Mouse (Mus musculus) E14TG2a.4 (cell line): ENCODE measurements around the gene Fxyd7.

Source experiments
- H3K27me3 ChIP-seq: 2 replicates; pipeline ENCODE4 v1.6.1; 2014; ENCODE audit warnings: low read length, control low read depth; ENCODE audit not compliant: insufficient read depth
- H3K36me3 ChIP-seq: 2 replicates; pipeline ENCODE4 v1.6.1; 2014; ENCODE audit warnings: low read length, control low read depth; ENCODE audit not compliant: insufficient read depth
- H3K4me1 ChIP-seq: replicated peaks from 2 replicates; pipeline ENCODE4 v1.6.1; 2014; ENCODE audit warnings: low read depth, low read length, control low read depth
- H3K4me3 ChIP-seq: replicated peaks from 2 replicates; pipeline ENCODE4 v1.5.1; 2014; ENCODE audit warnings: mild to moderate bottlenecking, low read length
- H3K9me3 ChIP-seq: 2 replicates; pipeline ENCODE4 v1.6.1; 2014; ENCODE audit warnings: low read length, control low read depth
- CTCF ChIP-seq: conservative IDR thresholded peaks from 2 replicates; pipeline ENCODE4 v1.5.1; 2014; ENCODE audit warnings: low read length
- NANOG ChIP-seq: IDR thresholded peaks from 2 replicates; pipeline ENCODE4 v1.6.1; 2014; ENCODE audit warnings: borderline replicate concordance, low read length, mixed read lengths
- POU5F1 ChIP-seq: IDR thresholded peaks from 2 replicates; pipeline ENCODE4 v1.6.1; 2014; ENCODE audit warnings: low read length, borderline replicate concordance

The Fxyd7 gene

DNA sequence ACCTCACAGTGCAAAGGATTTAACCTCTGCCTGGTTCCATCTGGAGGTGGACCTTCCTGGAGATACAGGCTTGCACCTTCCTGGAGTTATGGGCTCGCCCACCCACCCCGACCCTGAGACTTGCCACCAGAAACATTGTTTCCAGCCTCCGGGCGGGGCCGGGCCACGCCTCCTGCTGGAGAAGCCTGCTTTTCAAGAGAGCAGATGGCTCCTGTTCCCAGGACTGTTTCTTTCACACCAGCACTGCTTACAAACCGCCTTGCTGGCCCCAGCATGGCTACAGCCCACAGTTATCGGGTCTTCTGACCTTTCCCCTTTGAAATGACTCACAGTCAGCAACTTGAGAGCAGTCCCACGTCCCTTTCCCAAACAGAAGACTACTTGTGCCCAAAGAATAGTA is 21.1 kb upstream of the Fxyd7 start:
- Histone ChIP-seq H3K9me3 (no peaks in the 10 kb centered on the region), H3K27me3 (peaks cover 27% of the 10 kb centered on the region), H3K4me1 (peaks cover 24% of the 10 kb centered on the region), H3K4me3 (no peak overlapping the region), H3K36me3 (no peaks in the 10 kb centered on the region)
- TF ChIP-seq NANOG (no peak), POU5F1 (no peak), CTCF (no peak)

DNA sequence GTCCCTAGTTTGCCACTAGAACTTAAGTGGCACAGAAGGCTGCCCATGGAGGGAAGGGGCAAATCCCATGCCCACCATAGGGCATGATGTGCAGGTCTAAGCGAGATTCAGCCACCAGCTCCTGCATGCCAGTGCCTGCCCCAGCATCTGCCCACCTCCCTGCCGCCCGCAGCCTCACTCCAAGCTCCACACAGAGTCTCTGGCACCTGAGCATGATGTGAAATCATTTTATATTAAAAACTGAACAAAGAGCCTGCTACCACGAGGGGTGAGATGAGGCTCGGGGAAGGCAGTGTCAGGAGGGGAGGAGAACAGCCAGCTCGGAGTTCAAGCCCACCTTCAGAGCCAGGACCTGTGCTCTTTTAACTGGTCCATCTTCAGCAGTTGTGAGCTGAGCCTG is 19.1 kb upstream of the Fxyd7 start:
- H3K9me3 ChIP-seq, result no peaks in the 10 kb centered on the region
- H3K36me3 ChIP-seq, result no peaks in the 10 kb centered on the region
- no peak overlapping the region for H3K4me3 ChIP-seq
- peaks cover 40% of the 10 kb centered on the region for H3K27me3 ChIP-seq
- H3K4me1 ChIP-seq, result peaks cover 23% of the 10 kb centered on the region
- TF ChIP-seq POU5F1 (no peak), CTCF (no peak), NANOG (no peak)

DNA sequence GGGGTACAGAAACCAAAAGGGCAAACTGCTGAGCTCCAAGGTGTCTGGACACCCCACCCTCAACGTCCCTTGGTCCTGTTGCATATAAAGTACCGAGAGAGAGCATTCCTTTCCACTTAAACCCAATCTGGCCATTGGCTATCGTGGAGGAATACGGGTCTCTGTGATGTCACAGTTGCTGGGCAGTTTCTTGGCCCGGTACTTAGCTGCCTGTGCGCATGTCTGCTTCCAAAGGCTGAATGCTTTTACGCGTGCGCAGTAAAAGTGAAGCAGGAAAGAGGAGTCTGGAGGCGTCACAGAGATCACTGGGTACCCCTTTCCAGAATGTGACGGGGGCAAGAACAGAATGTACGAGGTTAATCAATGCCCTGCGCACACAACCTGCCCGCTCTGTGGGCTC is 18.2 kb upstream of the Fxyd7 start:
- Histone ChIP-seq H3K36me3 (no peaks in the 10 kb centered on the region), H3K27me3 (peaks cover 47% of the 10 kb centered on the region), H3K9me3 (no peaks in the 10 kb centered on the region), H3K4me1 (peaks cover 23% of the 10 kb centered on the region), H3K4me3 (no peak overlapping the region)
- TF ChIP-seq NANOG (no peak), CTCF (no peak), POU5F1 (no peak)

DNA sequence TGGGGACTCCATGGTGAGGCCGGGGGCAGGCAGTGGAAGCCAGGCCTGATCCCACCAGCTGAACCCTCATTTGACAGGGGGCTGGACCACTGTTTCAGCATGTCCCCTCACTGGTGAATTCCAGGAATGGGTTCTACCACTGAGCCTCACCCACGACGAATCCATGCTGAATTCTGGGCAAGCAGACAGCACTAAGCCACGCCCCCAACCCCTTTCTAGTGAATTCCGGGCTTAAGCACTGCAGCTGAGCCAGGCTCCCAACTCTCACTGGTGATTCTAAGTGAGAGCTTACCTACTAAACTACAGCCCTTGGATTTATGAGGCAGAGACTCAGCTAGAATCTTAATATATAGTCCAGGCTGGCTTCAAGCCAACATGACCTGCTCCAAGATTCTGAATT is 16.6 kb upstream of the Fxyd7 start:
- Histone ChIP-seq H3K36me3 (no peaks in the 10 kb centered on the region), H3K9me3 (no peaks in the 10 kb centered on the region), H3K27me3 (peaks cover 59% of the 10 kb centered on the region), H3K4me1 (peaks cover 21% of the 10 kb centered on the region), H3K4me3 (peak overlapping the region; percentile 75)
- TF ChIP-seq CTCF, result no peak

DNA sequence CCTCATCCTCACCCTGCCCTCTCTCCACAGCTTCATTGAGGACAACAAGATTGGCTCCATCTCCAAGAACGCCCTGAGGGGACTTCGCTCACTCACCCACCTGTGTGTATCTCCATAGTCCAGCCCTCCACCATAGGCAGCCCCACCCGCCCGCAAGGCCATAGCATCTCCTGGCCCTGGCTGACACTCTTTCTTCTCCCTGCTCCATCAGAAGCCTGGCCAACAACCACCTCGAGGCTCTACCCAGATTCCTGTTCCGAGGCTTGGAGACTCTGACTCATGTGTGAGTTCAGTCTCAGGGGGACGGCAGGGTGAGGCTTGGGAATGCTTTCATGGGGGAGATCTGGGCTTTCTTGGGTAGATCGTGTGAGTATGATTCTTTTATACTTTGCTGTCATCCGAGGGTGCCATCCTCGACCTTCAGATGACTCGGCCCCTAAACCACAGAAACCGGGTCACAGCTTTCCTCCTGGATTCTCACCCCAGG is 11.8 kb upstream of the Fxyd7 start:
- Histone ChIP-seq H3K4me3 (no peak overlapping the region), H3K4me1 (peaks cover 20% of the 10 kb centered on the region), H3K36me3 (no peaks in the 10 kb centered on the region), H3K9me3 (no peaks in the 10 kb centered on the region), H3K27me3 (peaks cover 41% of the 10 kb centered on the region)
- TF ChIP-seq POU5F1 (no peak), NANOG (no peak), CTCF (no peak)

DNA sequence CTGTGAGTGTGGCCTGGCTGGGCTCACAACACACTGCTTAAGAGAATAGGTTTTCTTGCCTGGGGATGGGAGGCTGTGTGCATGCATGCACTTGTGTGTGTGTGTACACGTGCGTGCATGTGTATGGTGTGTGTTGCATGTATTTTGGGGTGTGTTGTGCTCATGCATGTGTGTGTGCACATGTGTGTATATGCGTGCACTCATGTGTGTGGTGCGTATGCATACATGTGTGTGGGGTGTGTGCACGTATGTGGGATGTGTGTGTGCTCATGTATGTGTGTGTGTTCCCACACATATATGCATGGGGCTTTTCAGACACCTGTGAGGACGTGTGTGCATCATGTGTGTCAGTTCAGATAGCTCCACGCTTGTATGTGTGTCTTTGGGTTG is 9.3 kb upstream of the Fxyd7 start:
- Histone ChIP-seq H3K27me3 (peaks cover 36% of the 10 kb centered on the region), H3K4me1 (peaks cover 9% of the 10 kb centered on the region), H3K9me3 (no peaks in the 10 kb centered on the region), H3K4me3 (no peak overlapping the region), H3K36me3 (no peaks in the 10 kb centered on the region)
- TF ChIP-seq NANOG (no peak), POU5F1 (no peak), CTCF (no peak)

DNA sequence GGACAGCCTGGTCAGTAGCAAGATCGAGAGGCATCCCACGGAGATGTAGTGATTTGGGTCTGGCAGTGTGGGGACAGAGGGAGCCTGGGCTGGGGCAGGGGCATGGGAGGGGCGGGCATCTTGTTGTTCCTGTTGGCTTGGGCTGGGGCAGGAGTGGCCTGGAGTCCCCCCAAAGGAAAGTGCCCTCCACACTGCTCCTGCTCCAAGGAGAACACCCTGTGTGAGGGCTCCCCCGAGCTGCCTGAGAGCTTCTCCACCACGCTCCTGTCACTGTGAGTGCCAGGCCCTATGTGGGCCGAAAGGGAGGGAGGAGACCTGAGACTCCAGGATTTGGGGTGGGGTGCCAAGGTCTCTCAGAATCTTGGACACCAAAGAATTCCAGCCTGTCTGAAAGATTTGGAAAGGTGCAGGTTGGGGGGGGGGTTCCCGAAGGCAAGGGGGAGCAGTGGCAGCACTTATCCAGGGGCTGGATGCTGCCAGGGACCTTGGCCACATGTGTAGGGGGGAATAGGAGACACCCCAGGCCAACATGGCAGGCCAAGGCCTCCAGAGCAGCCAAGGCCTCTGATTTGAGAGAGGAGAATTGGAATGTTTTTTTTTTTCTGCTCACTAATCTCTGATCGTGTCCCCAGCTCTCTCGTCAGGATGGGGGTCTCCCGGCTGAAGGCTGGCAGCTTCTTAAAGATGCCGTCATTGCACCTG is 8.8 kb upstream of the Fxyd7 start:
- Histone ChIP-seq H3K9me3 (no peaks in the 10 kb centered on the region), H3K4me1 (peaks cover 15% of the 10 kb centered on the region), H3K27me3 (peaks cover 35% of the 10 kb centered on the region), H3K4me3 (no peak overlapping the region), H3K36me3 (no peaks in the 10 kb centered on the region)
- TF ChIP-seq POU5F1, result no peak
- no peak for TF ChIP-seq NANOG
- TF ChIP-seq CTCF, result no peak

DNA sequence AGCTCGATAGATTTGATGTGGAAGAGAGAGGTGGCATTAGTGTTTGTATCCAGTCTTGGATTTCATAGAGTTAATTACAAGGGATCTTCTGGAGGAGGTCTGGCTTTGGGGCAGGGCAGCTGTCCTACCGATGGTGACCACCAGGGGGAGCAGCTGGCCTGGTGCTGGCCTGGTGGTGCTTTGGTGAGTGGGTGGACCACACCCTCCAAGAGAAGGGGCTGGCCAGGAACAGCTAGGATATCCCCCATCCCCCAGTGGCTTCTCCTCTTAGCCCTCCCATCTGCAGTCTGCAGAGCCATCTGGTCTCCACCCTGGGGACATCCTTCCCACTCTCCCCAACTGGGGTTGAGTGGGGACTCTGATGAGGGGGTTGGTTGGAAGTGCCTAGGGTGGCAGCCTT is 7.8 kb upstream of the Fxyd7 start, which contains the start of gene Lgi4:
Lgi4 (plus strand) TSS at position 235 of the 400 bp plus-strand sequence.
- no peaks in the 10 kb centered on the region for H3K36me3 ChIP-seq
- no peak within 1 kb of the TSS for H3K4me3 ChIP-seq
- no peaks in the 10 kb centered on the region for H3K9me3 ChIP-seq
- TF ChIP-seq NANOG (no peak), CTCF (peak; percentile 97), POU5F1 (no peak)
- peaks cover 38% of the 10 kb centered on the region for H3K27me3 ChIP-seq
- peaks cover 24% of the 10 kb centered on the region for H3K4me1 ChIP-seq

DNA sequence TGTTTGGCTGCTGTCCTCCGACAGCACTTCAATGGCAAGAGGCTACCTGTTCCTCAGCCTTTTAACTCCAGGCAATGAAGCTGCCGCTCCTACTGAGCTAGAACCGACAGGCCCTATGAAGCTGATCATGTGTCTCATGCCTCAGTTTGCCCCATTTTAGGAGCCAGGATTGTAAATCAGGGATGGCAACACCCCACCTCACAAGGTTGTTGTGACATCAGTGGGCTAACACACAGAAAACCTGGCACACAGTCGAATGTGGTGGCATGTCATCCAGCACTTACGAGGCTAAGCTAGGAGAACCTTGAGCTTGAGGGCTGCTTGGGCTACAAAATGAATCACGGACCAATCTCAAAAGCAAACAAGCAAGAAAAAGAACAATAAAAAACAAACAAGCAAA is 6.9 kb upstream of the Fxyd7 start:
- peaks cover 41% of the 10 kb centered on the region for H3K27me3 ChIP-seq
- no peaks in the 10 kb centered on the region for H3K36me3 ChIP-seq
- TF ChIP-seq NANOG (no peak), POU5F1 (no peak), CTCF (no peak)
- no peak overlapping the region for H3K4me3 ChIP-seq
- H3K4me1 ChIP-seq, result peaks cover 33% of the 10 kb centered on the region
- no peaks in the 10 kb centered on the region for H3K9me3 ChIP-seq
